Mouse (Mus musculus): ENCODE results near the gene Akap8l.
A peak's percentile ranks its signal among the peaks of the same experiment; 100 is the strongest.

Akap8l gene

DNA sequence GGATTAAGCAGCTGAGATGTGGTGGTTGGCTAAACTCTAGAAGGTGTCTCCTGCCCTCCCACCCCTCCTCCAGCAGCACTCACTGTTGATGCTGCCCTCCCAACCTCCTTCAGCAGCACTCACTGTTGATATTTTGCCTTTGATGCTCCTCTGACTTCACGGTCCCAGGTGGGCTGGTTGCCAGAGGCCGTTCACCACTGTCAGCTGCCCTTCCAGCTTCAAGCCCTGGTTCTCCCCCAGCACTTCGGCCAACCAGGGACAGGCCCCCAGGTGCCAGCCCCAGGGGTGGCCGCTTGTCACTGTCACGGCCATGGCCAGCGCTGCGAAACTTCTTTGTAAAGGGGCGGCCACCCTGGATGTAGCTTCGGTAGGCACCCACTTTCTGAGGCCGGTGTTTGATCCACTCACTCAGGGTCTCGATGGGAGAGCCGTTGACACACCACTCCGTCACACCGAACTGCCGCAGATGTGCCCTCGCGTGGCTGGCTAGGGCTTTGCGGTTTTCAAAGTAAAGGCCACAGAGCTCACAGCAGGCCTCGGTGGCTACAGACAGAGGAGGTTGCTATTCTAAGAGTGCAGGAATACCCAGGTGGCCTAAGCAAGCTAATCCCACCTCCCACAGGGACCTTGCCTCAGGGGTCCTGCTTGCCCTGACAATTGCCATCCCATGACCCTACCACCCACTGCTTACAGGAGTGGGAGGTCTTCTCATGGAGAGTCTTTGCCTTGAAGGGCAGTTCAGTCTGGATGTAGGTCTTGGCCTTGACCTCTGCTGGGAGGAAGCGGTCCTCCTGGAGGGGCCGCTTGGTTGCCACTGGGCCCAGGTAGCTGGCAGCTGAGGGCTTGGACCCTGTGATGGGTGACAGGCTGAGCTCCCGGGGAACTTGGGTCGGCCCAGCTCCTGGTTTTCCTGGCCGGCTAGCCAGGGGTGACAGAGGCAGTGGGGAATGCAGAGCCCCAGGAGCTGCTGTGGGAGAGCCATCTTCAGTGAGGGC lies 6.7 kb upstream of the Akap8l start:
- no peak for DNase-seq

DNA sequence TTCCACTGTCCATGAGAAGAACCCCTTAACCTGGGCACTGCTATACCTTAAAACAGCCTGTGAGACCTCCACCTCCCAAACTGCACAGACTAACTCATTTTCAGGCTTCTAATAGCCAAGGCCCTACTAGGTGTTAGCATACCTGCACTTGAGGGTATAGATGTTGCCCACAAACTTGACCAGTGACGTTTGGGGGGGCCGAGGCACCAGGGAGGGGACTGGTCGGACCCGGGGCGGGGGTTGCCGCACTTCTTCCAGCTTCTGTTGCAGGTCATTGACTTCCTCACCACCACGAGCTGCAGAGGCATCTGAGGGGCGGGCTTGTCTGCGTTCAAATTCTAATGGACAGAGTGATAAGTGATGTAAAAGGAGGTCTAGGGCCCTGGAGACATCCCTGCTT lies 5.9 kb upstream of the Akap8l start:
- no peak for DNase-seq

DNA sequence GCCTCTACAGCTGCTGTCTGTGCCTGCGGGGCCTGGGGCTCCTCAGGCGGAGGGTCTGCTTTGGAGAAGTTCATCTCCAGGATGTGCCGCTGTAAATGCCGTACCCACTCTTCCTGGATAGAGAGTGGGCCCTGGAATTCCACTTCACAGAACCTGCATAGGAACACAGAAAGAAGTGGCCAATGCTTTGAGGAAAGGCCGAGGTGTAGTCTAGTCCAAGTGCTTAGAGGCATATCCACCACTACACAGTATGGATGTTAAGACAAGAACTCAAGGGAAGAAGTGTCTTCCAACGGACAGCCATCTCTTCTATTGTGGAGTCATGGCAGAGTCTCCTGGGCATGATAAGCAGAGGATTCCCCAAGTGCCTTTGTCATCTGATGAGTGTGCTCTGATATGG lies 4.6 kb upstream of the Akap8l start:
- no peak for DNase-seq

DNA sequence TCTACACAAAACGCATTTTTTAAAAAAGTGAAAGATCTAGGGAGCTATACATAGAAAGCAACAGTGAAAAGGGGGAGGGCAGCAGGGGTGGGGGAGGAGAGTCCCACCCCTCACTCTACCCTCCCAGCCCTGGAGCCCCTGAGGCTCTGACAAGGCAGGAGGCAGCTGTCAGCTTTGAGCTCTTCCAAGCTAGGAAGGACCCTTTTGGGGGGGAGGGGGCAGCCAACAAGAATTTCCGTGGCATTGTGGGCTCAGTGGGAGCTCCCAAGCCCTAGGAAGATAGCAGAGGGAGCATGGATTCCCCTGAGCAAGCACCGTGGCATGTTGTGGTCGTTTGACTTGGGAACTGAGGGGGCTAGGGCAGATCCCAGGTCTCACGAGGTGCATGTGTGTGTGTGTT lies 3.8 kb upstream of the Akap8l start:
- no peak for DNase-seq

DNA sequence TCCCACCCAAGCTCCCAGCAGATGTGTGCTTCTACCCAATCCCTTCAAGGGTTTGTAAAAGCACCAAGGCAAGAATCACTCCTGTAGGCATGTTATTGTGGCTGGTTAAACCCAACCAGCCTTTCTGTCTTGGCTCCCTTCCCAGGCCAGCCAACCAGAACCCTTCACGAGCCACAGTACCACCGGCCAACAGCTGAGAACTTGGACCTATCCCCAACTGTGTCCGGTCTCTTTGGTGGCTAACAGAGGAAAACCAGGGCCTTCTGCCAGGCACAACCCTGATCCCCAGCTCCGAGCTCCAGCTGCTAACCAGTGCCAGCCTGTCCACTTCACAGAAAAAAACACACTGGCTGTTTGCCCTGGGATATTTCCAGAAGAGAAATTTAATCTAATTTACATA lies 3.3 kb upstream of the Akap8l start:
- DNase-seq, result peak; percentile 29

DNA sequence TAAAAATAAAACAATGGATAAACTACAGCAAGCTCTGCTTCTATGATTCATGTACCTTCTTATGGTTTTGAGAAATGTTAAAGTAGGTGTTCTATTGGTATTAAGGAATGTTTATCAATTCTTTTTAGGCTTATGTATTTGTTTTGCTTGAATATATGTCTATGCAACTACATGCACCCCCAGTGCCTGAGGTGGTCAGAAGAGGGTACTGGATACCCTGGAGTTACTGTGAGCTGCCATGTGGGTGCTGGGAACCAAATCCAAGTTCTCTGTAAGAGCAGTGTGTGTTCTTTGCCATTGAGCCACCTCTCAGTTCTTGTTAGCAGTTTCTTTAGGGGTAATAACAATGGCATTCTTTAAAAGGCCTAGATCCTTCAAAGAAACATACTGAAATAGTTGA lies 1.3 kb upstream of the Akap8l start:
- no peak for DNase-seq

DNA sequence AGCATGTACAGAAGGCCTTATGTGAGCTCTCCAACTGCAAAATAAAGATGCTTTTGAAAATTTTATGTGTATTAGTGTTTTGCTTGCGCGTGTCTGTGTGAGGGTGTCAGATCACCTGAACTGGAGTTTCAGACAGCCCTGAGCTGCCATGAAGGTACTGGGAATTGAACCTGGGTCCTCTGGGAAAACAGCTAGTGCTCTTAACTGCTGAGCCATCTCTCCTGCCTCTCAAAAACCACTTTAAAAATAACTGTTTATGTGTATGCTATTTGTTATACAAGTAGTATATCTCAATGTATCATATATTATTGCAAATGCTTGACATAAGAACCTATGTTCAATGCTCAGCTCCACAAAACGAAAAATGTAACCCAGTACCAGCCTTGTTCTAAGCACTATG lies 862 bp upstream of the Akap8l start:
- DNase-seq, result no peak

DNA sequence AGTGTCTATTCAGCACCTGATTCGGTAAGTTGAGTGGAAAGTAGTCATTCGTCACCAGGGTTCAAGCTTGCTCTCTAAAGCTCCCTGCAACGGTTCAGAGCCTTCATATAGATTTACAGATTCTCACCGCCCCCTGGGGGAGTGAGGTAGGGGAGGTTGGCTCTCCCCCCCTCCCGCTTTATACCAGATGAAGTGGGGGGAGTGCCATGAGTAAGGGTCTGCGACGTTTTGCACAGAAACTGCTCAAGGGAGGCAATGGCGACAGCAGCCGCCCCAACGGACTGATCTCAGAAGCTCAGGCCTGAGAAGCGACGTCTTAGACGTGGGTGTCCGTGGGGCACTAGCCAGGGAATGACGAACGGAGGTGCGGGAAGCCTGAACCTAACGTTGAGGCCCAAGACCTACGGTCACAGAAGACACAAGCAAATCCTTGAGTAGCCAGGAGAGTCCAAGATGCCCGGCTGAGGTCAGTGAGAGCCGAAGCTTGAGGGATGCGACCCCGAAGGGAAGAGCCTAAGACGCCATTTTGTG lies 491 bp downstream of the Akap8l start:
- DNase-seq, result peak; percentile 18

DNA sequence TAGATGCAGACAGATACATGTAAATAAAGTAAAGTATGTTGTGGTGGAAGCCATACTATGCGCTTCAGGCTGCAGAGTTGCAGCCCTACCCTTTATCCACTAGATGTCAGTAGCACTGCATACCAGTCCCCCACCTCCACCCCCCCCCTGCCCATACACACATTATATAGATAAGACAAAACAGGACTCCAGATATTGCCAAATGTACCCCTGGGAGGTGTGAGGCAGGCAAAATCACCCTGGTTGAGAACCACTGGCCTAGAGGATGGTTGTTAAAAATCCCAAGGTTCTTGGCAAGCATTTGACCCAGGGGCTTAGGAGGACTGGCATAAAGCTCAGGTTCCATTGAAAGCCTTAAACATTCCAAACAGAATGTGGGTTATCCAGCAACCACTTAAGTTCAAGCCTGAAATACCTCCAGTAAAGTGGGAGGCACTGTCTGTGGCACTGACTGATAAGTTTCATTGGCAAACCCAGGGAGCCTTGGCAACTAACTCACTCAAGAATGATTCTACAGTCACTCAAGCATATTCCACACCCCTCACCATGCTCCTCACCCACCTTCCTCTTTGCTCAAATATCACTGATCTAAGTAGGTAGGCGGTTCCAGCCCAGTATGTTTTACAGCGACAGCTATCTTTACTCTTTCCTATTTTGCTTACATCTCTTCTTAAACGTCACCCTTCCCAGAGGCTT lies 1.2 kb downstream of the Akap8l start:
- DNase-seq, result peak; percentile 46

DNA sequence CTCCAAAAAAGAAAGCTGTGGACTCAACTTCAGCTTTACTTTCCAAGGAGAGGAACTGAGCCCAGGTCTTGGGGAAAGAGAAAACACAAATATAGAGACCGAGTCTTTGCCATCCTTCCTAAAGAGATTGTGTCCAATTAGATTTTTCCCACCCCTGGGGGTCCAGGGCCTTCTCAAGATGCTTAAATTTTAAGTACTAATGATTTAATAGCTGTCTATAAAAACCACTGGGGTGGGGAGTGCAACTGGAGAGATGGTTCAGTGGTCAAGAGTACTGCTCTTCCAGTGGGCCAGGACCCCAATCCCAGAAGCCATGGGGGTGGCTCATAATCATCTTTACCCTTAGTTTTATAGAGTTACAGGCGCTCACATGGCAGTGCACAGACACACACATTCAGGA lies 2.0 kb downstream of the Akap8l start:
- no peak for DNase-seq

DNA sequence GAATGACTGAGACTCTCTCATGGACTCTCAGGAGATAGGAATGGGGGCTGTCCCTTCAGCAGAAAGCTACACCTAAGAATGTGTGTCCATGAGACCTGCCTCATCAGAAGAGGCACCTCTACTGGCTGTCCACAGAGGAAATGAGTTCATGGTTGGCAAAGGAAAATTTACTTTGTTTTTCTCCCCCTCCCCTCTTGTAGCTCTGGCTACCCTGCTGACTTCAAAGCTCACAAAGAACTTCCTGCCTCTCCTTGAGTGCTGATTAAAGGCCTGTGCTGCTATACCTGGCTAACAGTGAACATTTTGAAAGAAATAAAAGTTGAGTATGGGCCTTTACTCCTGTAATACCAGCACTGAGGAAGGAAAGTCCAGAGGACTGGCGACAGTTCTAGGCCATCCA lies 9.3 kb downstream of the Akap8l start:
- no peak for DNase-seq

DNA sequence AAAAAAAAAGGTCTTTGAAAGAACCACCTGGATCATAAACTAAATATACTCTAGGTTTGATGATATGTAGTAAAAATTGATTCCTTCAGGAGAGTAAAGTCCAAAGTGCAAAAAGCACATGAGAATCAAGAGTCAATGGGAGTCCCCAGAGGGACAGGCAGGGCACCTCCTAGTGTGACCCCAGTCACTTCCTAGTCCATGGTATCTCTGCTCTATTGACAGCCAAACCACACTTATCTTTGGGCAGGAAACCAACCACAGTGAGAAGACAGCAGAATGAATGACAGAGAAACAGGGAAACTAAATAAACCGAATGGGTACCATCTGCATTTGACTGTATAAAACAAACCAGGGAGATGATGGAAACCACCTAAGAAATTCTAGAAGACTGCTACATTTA lies 10.3 kb downstream of the Akap8l start:
- no peak for DNase-seq

DNA sequence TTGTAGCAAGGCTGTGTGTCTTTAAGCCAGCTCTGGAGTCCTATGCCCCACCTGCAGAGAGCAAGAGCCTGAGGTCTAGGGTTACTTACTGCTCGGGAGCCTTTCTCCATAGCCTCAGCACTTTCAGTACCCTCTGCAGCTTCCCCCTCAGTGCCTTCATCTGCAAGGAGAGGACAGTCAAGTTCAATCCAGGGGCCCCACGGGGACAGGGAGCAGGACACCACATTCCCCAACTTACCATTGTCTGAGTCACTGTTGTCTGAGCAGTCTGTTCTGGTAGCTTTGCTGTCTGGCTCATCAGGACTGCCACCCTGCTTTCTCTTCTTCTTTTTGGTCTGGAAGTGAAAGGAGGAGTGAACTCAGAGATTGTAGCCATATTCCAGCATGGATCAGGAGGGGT lies 14.5 kb downstream of the Akap8l start:
- no peak for DNase-seq

DNA sequence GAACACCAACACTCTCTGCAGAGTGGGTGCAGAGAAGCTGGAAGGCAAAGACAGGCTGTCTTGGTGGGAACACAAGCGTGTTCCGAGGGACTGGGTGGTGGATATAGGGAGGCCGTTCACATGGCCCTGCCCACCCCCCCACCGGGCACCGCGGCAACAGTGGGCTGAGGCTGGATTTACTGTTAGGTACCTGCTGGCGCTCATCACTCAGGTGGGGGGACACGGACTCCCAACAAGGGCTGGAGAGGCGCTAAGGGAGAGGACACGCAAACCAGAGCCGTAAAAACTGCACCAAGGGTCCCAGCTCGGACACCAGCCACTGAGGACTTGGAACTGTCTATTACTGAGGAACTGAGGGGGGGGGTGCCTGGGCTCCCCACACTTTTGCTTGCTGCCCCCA lies 15.5 kb downstream of the Akap8l start:
- DNase-seq, result no peak

DNA sequence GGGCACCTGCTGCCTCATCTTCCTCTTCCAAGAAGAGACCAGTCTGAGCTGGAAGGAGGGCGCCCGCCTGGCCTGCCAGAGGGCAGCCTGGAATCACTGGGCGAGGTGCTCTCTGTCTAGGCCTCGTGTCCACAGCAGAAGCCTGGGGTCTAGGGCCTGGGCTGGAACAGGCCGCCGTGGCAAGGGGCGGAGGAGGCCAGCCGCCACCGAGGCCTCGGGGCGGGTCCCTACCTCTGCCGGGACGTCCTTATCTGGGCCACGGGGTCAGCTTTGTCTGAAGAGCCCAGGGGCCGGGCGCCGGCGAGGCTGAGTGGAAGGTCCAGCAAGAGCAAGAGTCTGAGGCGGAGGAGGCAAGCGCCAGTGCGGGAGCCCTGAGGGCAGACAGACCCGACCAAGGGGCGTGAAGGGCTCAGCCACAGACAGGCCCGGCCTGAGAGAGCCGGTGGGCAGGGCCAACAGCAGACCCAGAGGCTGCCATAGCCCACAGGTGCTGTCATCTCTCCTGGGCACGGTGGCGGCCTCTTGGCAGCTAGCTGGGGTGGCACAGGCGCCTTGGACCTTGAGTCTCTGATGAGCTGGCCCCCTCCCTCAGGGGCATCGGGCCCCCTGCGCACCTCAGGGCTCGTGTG lies 16.6 kb downstream of the Akap8l start:
- DNase-seq, result no peak

DNA sequence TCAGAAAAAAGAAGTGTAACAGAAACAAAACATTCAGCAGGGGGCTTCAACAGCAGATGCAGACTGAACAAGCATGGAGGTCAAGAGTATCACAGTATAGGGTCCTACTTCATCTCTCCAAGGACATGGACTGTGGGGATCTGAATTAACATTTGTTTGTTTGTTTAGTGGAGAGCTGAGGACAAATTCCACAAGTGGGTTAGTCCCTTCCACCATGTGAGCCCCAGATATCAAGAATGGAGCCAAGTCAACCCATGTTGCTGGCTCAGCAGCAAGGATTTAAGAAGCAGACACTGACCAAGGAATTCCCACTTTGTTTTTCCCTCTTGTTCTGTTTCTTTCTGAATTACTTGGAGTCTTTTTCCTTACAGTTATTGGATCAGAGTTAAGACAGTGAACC lies 22.9 kb downstream of the Akap8l start:
- no peak for DNase-seq

DNA sequence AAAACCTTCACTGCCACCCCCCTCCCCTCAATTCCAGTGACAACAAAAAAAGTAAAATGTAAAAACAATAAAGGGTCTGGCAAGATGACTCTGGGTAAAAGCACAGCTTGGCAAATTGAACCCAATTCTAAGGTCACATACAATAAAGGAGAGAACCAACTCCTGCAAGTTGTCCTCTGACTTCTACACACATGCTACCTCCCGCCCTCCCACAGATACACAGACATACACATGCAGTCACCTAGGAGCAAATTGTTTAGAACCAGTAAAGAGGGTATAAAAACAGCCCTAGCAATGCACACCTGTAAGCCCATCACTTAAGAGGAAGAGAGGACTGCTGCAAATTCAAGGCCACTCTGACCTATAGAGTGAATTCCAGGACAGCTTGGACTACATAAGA lies 27.6 kb downstream of the Akap8l start:
- DNase-seq, result no peak

DNA sequence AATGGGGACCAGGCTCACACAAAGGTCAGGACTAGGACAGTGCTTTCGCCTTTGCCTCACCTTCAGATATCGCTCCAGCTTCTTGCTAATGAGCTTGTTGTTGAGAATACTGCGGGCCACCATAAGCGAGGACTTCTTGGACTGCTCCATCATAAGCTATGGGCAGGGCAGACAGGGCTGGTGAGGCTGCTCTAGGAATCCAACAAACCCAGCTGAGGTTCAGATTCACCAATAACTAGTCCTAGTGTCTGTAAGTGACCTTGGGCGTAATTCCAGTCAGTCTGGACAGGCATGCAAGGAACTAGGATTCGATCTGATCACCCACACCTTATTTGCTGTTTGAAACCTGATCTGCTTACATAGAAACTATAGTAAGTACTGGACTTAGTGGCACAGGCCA lies 28.6 kb downstream of the Akap8l start:
- DNase-seq, result no peak

DNA sequence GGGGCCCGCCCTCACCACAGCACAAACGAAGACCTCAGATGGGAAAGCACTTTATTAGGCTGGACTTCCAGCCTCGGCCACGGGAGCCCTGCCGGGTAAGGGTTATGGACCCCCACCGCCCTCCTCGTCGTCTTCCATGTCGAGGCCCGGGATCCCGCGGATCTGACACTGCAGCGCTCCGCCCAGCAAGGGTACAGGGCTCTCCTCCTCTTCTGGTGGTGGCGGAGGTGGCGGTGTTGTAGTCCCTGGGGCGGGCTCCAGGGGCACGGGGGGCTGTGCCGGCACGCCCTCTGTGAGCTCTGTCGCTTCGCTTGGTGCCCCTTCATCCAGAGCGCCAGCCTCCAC lies 29.0 kb downstream of the Akap8l start:
- DNase-seq, result no peak

DNA sequence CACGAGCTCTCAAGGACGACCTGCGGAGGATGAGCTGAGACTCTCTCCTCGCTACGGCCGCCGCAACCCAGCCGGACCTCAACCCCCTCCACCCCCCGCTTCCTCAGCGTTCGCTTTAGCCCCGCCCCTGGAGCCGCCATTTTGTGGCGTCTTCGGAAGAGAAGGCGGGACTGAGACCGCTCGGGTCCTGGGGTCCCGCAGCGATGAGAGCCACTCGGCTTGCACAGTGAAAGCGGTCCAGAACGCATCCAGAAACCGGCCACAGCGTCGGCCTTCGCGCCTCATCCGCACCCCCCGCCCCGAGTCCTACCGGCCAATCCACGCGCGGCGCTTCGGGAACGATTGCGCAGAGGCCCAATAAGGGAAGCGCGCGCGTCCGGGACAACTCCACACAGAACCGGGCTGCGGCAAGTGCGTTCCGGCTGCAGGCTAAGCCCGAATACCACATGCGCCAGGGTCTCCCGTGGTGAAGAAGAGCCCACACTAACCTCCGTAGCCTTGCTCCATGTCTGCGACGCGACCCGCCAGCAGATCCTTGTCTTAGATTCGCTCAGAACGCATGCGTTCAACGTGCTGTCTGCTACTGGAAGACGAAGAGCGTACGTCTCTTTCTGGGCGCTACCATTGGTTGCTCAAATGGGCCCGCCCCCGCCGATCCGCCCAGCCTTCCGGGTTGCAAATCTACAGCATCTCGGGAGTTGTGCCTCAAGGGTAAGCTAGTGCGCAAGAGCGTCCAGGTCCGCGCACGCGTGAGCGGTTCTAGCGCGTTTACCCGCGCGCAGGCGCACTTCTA lies 29.6 kb downstream of the Akap8l start, which contains the start of gene Akap8:
Gene Akap8, minus strand, starts transcription at position 642 of the 793 bp plus-strand sequence.
- DNase-seq, result peak; percentile 99

DNA sequence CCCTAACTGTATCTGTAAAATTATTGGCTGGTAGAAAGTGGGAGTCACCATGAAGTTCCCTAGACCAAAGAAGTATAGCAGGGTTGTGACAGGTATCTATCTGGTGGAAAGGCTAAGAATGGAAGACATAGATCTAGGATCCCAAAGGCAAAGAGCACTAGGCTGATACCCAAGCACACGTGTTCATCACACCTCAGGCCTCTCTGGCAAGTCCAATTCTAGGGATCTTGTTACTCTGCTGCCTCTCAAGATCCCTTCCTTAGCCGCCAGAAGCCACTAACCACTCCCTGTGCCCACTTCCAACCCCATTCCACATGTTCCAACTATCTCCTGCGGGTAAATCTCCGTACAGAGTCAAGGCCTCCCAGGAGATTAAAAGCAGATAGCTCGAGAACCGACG lies 30.5 kb downstream of the Akap8l start:
- no peak for DNase-seq

DNA sequence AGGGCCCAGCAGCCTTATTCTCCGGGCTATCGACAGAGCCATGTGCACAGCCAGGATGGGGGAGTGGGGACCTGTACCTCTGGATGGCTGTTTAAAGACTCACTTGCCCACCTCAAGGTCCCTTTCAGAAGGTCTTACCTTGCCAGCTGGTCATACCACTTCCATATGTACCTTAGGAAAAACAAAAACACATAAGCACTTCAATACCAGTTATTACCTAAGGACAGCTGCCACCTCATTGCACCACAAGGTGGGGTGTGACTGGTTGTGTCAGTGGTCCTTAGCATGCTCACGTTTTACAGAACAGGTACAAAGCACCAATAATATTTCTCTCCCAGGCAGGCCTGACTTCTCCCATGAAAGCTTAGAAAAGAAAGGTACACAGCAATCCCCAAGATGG lies 32.7 kb downstream of the Akap8l start:
- no peak for DNase-seq

DNA sequence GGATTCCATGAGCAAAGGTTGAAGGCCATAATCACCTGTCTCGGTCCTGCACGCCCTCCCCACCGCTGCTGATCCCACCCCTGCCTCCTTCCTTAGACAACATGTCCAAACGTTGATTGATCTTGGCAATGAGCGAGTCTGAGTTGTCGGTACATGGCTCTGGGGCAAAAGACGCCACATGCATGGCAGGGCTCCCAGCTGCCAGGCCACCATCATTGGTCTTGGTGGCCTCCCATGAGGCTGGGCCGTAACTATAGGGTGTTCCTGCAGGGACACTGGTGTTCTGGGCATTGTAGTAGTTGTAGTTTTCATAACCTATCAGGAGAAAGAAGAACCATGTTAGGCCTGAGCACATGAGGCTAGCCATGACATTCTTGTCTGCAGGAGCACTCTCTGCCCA lies 33.4 kb downstream of the Akap8l start:
- no peak for DNase-seq
